Mouse (Mus musculus): ENCODE data around the gene Lrrc75a.
"Not testable (repeated sequence)": the region's sequence is repeated elsewhere in the genome, so short reads cannot be mapped to it uniquely, and the experiment has no call there.

The Lrrc75a gene

GRCm38 (mm10) chr11:62647661-62648590, at the start of gene Lrrc75a:
Lrrc75a (minus strand) TSS chr11:62648523.
- peak in 1 of 2 experiments; percentile 58 for DNase-seq (ENCODE audit: low spot score in 2 of 2)

- no peak for DNase-seq (ENCODE audit: low spot score in 2 of 2)
Measured at GRCm38 (mm10) chr11:62695126-62695525, 46.8 kb upstream of the Lrrc75a start.

GRCm38 (mm10) chr11:62693299-62694184, 45.2 kb upstream of the Lrrc75a start:
- peak in 1 of 2 experiments; percentile 54 for DNase-seq (ENCODE audit: low spot score in 2 of 2)

- no peak for DNase-seq (ENCODE audit: low spot score in 2 of 2)
Measured at GRCm38 (mm10) chr11:62691592-62691991, 43.3 kb upstream of the Lrrc75a start.

GRCm38 (mm10) chr11:62679954-62680353, 31.6 kb upstream of the Lrrc75a start:
- no peak for DNase-seq (ENCODE audit: low spot score in 2 of 2)

GRCm38 (mm10) chr11:62678778-62679354, 30.5 kb upstream of the Lrrc75a start:
- DNase-seq (ENCODE audit: low spot score in 2 of 2) = no peak

- no peak for DNase-seq (ENCODE audit: low spot score in 2 of 2)
Measured at GRCm38 (mm10) chr11:62676290-62676596, 27.9 kb upstream of the Lrrc75a start.

GRCm38 (mm10) chr11:62675480-62676289, 27.4 kb upstream of the Lrrc75a start:
- DNase-seq (ENCODE audit: low spot score in 2 of 2) = peak; percentile 30 to 55

- no peak for DNase-seq (ENCODE audit: low spot score in 2 of 2)
Measured at GRCm38 (mm10) chr11:62670006-62670405, 21.7 kb upstream of the Lrrc75a start.

- no peak for DNase-seq (ENCODE audit: low spot score in 2 of 2)
Measured at GRCm38 (mm10) chr11:62669471-62669870, 21.1 kb upstream of the Lrrc75a start.

- no peak for DNase-seq (ENCODE audit: low spot score in 2 of 2)
Measured at GRCm38 (mm10) chr11:62668986-62669385, 20.7 kb upstream of the Lrrc75a start.

- DNase-seq (ENCODE audit: low spot score in 2 of 2) = no peak
Measured at GRCm38 (mm10) chr11:62664250-62664649, 15.9 kb upstream of the Lrrc75a start.

GRCm38 (mm10) chr11:62660885-62661284, 12.6 kb upstream of the Lrrc75a start:
- no peak for DNase-seq (ENCODE audit: low spot score in 2 of 2)

- no peak for DNase-seq (ENCODE audit: low spot score in 2 of 2)
Measured at GRCm38 (mm10) chr11:62652080-62652479, 3.8 kb upstream of the Lrrc75a start.

- DNase-seq (ENCODE audit: low spot score in 2 of 2) = no peak
Measured at GRCm38 (mm10) chr11:62651563-62651962, 3.2 kb upstream of the Lrrc75a start.

GRCm38 (mm10) chr11:62649803-62650202, 1.5 kb upstream of the Lrrc75a start:
- DNase-seq (ENCODE audit: low spot score in 2 of 2) = not testable (repeated sequence)

GRCm38 (mm10) chr11:62648591-62649391, 468 bp upstream of the Lrrc75a start, which contains the start of gene Mmgt2:
Mmgt2 (plus strand) TSS chr11:62648664.
- peak; percentile 90 to 96 for DNase-seq (ENCODE audit: low spot score in 2 of 2)

- DNase-seq (ENCODE audit: low spot score in 2 of 2) = no peak
Measured at GRCm38 (mm10) chr11:62646958-62647515, 1.3 kb downstream of the Lrrc75a start.

- no peak for DNase-seq (ENCODE audit: low spot score in 2 of 2)
Measured at GRCm38 (mm10) chr11:62646495-62646843, 1.9 kb downstream of the Lrrc75a start.

Measured in cerebellum, postnatal 4 days (tissue).